Comparison of ENCODE assay signal across 8 mouse cellular contexts in genomic region chr2:60910820-60911219, GRCm38 (mm10). TPM values are rescaled to one million over a fixed set of nuclear protein-coding genes. Genes with fewer than 3 reads are reported as not detected.
A peak's percentile ranks its signal among the peaks of the same experiment; 100 is the strongest.
DNase-seq lines count a peak whose midpoint lies in the region; ATAC-seq and TF ChIP-seq lines count a peak whose summit lies in the region.

No protein-coding gene starts in this region.

- intact Hi-C loops in left cerebral cortex, adult 2 months (cut with DNase I), result no loop called here

- WGBS in kidney, embryonic 16.5 days, result 77% methylated on average over 6 of the region's 6 CpGs
- WGBS in heart, postnatal 0 days, result 23% methylated on average over 6 of the region's 6 CpGs
- 77% methylated on average over 6 of the region's 6 CpGs for WGBS in midbrain, postnatal 0 days

- H3K4me2 ChIP-seq in kidney, embryonic 16.5 days (replicated peaks; ENCODE audit: low read depth, low read length), result no peak overlapping the region
- peak overlapping the region; percentile 27 for H3K4me2 ChIP-seq in heart, postnatal 0 days (ENCODE audit: low read depth, low read length)
- no peak overlapping the region for H3K4me2 ChIP-seq in midbrain, postnatal 0 days (ENCODE audit: low read depth, low read length, poor library complexity, severe bottlenecking)

- no peak for ATAC-seq in kidney, embryonic 16.5 days (ENCODE audit: low FRiP score, low TSS enrichment)
- ATAC-seq in heart, postnatal 0 days (ENCODE audit: insufficient read depth, low read depth), result peak; percentile 93
- ATAC-seq in monocyte, adult 5-6 weeks (replicated peaks; ENCODE audit: insufficient number of reproducible peaks, low FRiP score, low TSS enrichment, poor library complexity, severe bottlenecking), result peak; percentile 90
- no peak for ATAC-seq in midbrain, postnatal 0 days (ENCODE audit: low FRiP score)

- no peaks in the 10 kb centered on the region for H3K9me3 ChIP-seq in kidney, embryonic 16.5 days (ENCODE audit: low read length)
- H3K9me3 ChIP-seq in heart, postnatal 0 days (replicated peaks; ENCODE audit: control insufficient read depth, low read length), result no peaks in the 10 kb centered on the region
- H3K9me3 ChIP-seq in midbrain, postnatal 0 days (ENCODE audit: low read length), result no peaks in the 10 kb centered on the region

- H3K27me3 ChIP-seq in kidney, embryonic 16.5 days (ENCODE audit: insufficient read depth, low read length), result no peaks in the 10 kb centered on the region
- H3K27me3 ChIP-seq in heart, postnatal 0 days (ENCODE audit: control insufficient read depth, insufficient read depth, low read length), result no peaks in the 10 kb centered on the region
- H3K27me3 ChIP-seq in midbrain, postnatal 0 days (ENCODE audit: insufficient read depth, low read length), result no peaks in the 10 kb centered on the region

- H3K9ac ChIP-seq in kidney, embryonic 16.5 days (replicated peaks; ENCODE audit: low read length), result no peak overlapping the region
- no peak overlapping the region for H3K9ac ChIP-seq in heart, postnatal 0 days (replicated peaks; ENCODE audit: low read depth, low read length)
- H3K9ac ChIP-seq in midbrain, postnatal 0 days (replicated peaks; ENCODE audit: low read length, poor library complexity, severe bottlenecking), result no peak overlapping the region

- H3K4me1 ChIP-seq in kidney, embryonic 16.5 days (ENCODE audit: insufficient read depth, low read length), result peaks cover 41% of the 10 kb centered on the region
- H3K4me1 ChIP-seq in heart, postnatal 0 days (ENCODE audit: control insufficient read depth, insufficient read depth), result peaks cover 71% of the 10 kb centered on the region
- no peaks in the 10 kb centered on the region for H3K4me1 ChIP-seq in midbrain, postnatal 0 days (ENCODE audit: insufficient read depth, low read length)

- TF ChIP-seq EP300 in heart, postnatal 0 days (IDR thresholded peaks at IDR 0.05; ENCODE audit: low read depth), result 0 out of 2 replicates have a peak, but pooled peaks have one; percentile 72

- no peak for TF ChIP-seq CTCF in heart, postnatal 0 days (IDR thresholded peaks at IDR 0.05; ENCODE audit: low read depth)
- TF ChIP-seq CTCF in left cerebral cortex, adult 2 months (IDR thresholded peaks at IDR 0.05), result no peak
- no peak for TF ChIP-seq CTCF in midbrain, postnatal 0 days (IDR thresholded peaks at IDR 0.05)

- H3K36me3 ChIP-seq in kidney, embryonic 16.5 days (ENCODE audit: insufficient read depth, low read length), result no peaks in the 10 kb centered on the region
- H3K36me3 ChIP-seq in heart, postnatal 0 days (replicated peaks; ENCODE audit: control insufficient read depth, insufficient read depth, low read length), result no peaks in the 10 kb centered on the region
- H3K36me3 ChIP-seq in midbrain, postnatal 0 days (ENCODE audit: insufficient read depth, low read length), result no peaks in the 10 kb centered on the region

- no peak overlapping the region for H3K4me3 ChIP-seq in kidney, embryonic 16.5 days (ENCODE audit: low read length)
- H3K4me3 ChIP-seq in heart, postnatal 0 days (ENCODE audit: low read depth, low read length), result no peak overlapping the region
- no peak overlapping the region for H3K4me3 ChIP-seq in left cerebral cortex, adult 2 months
- H3K4me3 ChIP-seq in midbrain, postnatal 0 days (ENCODE audit: low read depth, low read length), result no peak overlapping the region

- no peak overlapping the region for H3K27ac ChIP-seq in kidney, embryonic 16.5 days (ENCODE audit: low read length)
- peak overlapping the region; percentile 65 for H3K27ac ChIP-seq in heart, postnatal 0 days (ENCODE audit: low read depth)
- H3K27ac ChIP-seq in left cerebral cortex, adult 2 months, result no peak overlapping the region
- no peak overlapping the region for H3K27ac ChIP-seq in midbrain, postnatal 0 days (ENCODE audit: low read depth, low read length)

- peak; percentile 81 for DNase-seq in kidney, adult 18-20 months
- peak; percentile 67 to 75 for DNase-seq in cerebellum, postnatal 14 days
- peak; percentile 75 for DNase-seq in heart, postnatal 0 days (ENCODE audit: low spot score)
- peak; percentile 25 to 45 for DNase-seq in left cerebral cortex, adult 2 months (ENCODE audit: extremely low spot score in 1 of 2, low spot score in 2 of 2)
- no peak for DNase-seq in midbrain, postnatal 0 days (ENCODE audit: low spot score)
- no peak for DNase-seq in urinary bladder, postnatal 10 days (ENCODE audit: low spot score)

RNA-seq across cellular contexts. Expression of gene Rbms1, which starts 52.2 kb away (rescaled TPM):
- 112 and 130 TPM in 2 replicates for polyA plus RNA-seq in kidney, embryonic 16.5 days (2015; fragmentation: Nextera tagmentation; extraction: Ambion mirVana)
- 56.2 and 84.1 TPM in 2 replicates for total RNA-seq in heart, postnatal 0 days (2014; rRNA removed; ENCODE audit: low replicate concordance)
- polyA plus RNA-seq in heart, postnatal 0 days (2015; fragmentation: Nextera tagmentation; extraction: Ambion mirVana), result 52.8 and 55.6 TPM in 2 replicates
- 10 to 100 TPM; 19.4 to 20.2 TPM for total RNA-seq in left cerebral cortex, adult 2 months (2021)
- 91.2 to 110 TPM (median 106 TPM) in 3 replicates for total RNA-seq in monocyte, adult 5-6 weeks (2017)
- 36.2 and 38.6 TPM in 2 replicates for total RNA-seq in midbrain, postnatal 0 days (2014; rRNA removed)
- polyA plus RNA-seq in midbrain, postnatal 0 days (2015; fragmentation: Nextera tagmentation; extraction: Ambion mirVana), result 40.4 and 40.8 TPM in 2 replicates

Comparison
In these comparisons a context has a peak if more than half of its experiments do, and no peak if none do; other contexts are left out.
1. DNase-seq: peak in kidney, adult 18-20 months (single experiment), cerebellum, postnatal 14 days (2 of 2), heart, postnatal 0 days (single experiment) and left cerebral cortex, adult 2 months (2 of 2); none in midbrain, postnatal 0 days (single experiment) and urinary bladder, postnatal 10 days (single experiment).
2. ATAC-seq: peak in heart, postnatal 0 days (single experiment) and monocyte, adult 5-6 weeks (single experiment); none in kidney, embryonic 16.5 days (single experiment) and midbrain, postnatal 0 days (single experiment).